Mouse (Mus musculus): ENCODE data around the gene B3gnt9. TPM values are rescaled to one million over a fixed set of nuclear protein-coding genes. Genes with fewer than 3 reads are reported as not detected.
"Not testable (repeated sequence)": the region's sequence is repeated elsewhere in the genome, so short reads cannot be mapped to it uniquely, and the experiment has no call there.

B3gnt9 gene
- polyA plus RNA-seq, 1 experiment from 2014 or later = 3.8 TPM

- 29% methylated on average over 20 of the region's 20 CpGs for WGBS
Observed at GRCm38 (mm10) chr8:105253766-105254151, 1.2 kb downstream of the B3gnt9 start.

GRCm38 (mm10) chr8:105252680-105253537, 2.0 kb downstream of the B3gnt9 start:
- H3K36me3 ChIP-seq (ENCODE audit: control insufficient read depth, insufficient read depth) = peaks cover 12% of the 10 kb centered on the region
- H3K4me3 ChIP-seq (replicated peaks; ENCODE audit: low read length) = no peak overlapping the region
- peaks cover 11% of the 10 kb centered on the region for H3K27me3 ChIP-seq (replicated peaks; ENCODE audit: control insufficient read depth, insufficient read depth, low read length)
- peaks cover 10% of the 10 kb centered on the region for H3K4me1 ChIP-seq (replicated peaks; ENCODE audit: control insufficient read depth, insufficient read depth, low read length)
- H3K9ac ChIP-seq (replicated peaks; ENCODE audit: low read depth, low read length) = no peak overlapping the region
- H3K9me3 ChIP-seq (ENCODE audit: control insufficient read depth, low read length) = no peaks in the 10 kb centered on the region
- WGBS = 91% methylated on average over 10 of the region's 10 CpGs
- ATAC-seq = no peak
- H3K4me2 ChIP-seq (ENCODE audit: low read length) = no peak overlapping the region
- H3K27ac ChIP-seq (ENCODE audit: low read length) = no peak overlapping the region

More at GRCm38 (mm10) chr8:105253766-105254151, 1.2 kb downstream of the B3gnt9 start:
- peak; percentile 39 for ATAC-seq
- H3K4me1 ChIP-seq (replicated peaks; ENCODE audit: control insufficient read depth, insufficient read depth, low read length) = peaks cover 11% of the 10 kb centered on the region
- no peak overlapping the region for H3K27ac ChIP-seq (ENCODE audit: low read length)
- H3K4me3 ChIP-seq (replicated peaks; ENCODE audit: low read length) = peak overlapping the region; percentile 64
- peak overlapping the region; percentile 98 for H3K4me2 ChIP-seq (ENCODE audit: low read length)
- H3K27me3 ChIP-seq (replicated peaks; ENCODE audit: control insufficient read depth, insufficient read depth, low read length) = peaks cover 20% of the 10 kb centered on the region
- no peaks in the 10 kb centered on the region for H3K9me3 ChIP-seq (ENCODE audit: control insufficient read depth, low read length)
- peak overlapping the region; percentile 78 for H3K9ac ChIP-seq (replicated peaks; ENCODE audit: low read depth, low read length)
- peaks cover 9% of the 10 kb centered on the region for H3K36me3 ChIP-seq (ENCODE audit: control insufficient read depth, insufficient read depth)

- Histone ChIP-seq H3K9me3 (ENCODE audit: control insufficient read depth, low read length) (no peaks in the 10 kb centered on the region), H3K4me1 (replicated peaks; ENCODE audit: control insufficient read depth, insufficient read depth, low read length) (peaks cover 10% of the 10 kb centered on the region), H3K4me3 (replicated peaks; ENCODE audit: low read length) (no peak overlapping the region), H3K36me3 (ENCODE audit: control insufficient read depth, insufficient read depth) (peaks cover 12% of the 10 kb centered on the region), H3K27ac (ENCODE audit: low read length) (no peak overlapping the region), H3K27me3 (replicated peaks; ENCODE audit: control insufficient read depth, insufficient read depth, low read length) (0 out of 2 replicates have a peak, but pooled peaks cover 8% of the 10 kb centered on the region), H3K9ac (replicated peaks; ENCODE audit: low read depth, low read length) (no peak overlapping the region), H3K4me2 (ENCODE audit: low read length) (no peak overlapping the region)
- WGBS = 92% methylated on average over 6 of the region's 6 CpGs
- no peak for ATAC-seq
Observed at GRCm38 (mm10) chr8:105251954-105252353, 3.0 kb downstream of the B3gnt9 start.

- 95% methylated on average over 7 of the region's 7 CpGs for WGBS
- H3K36me3 ChIP-seq (ENCODE audit: control insufficient read depth, insufficient read depth) = peaks cover 22% of the 10 kb centered on the region
- H3K27me3 ChIP-seq (replicated peaks; ENCODE audit: control insufficient read depth, insufficient read depth, low read length) = no peaks in the 10 kb centered on the region
Observed at GRCm38 (mm10) chr8:105241016-105241415, 13.9 kb downstream of the B3gnt9 start.

GRCm38 (mm10) chr8:105237442-105238142, 17.4 kb downstream of the B3gnt9 start:
- H3K4me3 ChIP-seq (replicated peaks; ENCODE audit: low read length) = no peak overlapping the region
- no peak overlapping the region for H3K4me2 ChIP-seq (ENCODE audit: low read length)
- WGBS = 88% methylated on average over 14 of the region's 14 CpGs
- no peaks in the 10 kb centered on the region for H3K27me3 ChIP-seq (replicated peaks; ENCODE audit: control insufficient read depth, insufficient read depth, low read length)
- no peaks in the 10 kb centered on the region for H3K4me1 ChIP-seq (replicated peaks; ENCODE audit: control insufficient read depth, insufficient read depth, low read length)
- H3K9ac ChIP-seq (replicated peaks; ENCODE audit: low read depth, low read length) = no peak overlapping the region
- no peak for ATAC-seq
- no peak overlapping the region for H3K27ac ChIP-seq (ENCODE audit: low read length)
- H3K9me3 ChIP-seq (ENCODE audit: control insufficient read depth, low read length) = no peaks in the 10 kb centered on the region
- H3K36me3 ChIP-seq (ENCODE audit: control insufficient read depth, insufficient read depth) = peaks cover 22% of the 10 kb centered on the region

More at GRCm38 (mm10) chr8:105241016-105241415, 13.9 kb downstream of the B3gnt9 start:
- Histone ChIP-seq H3K4me1 (replicated peaks; ENCODE audit: control insufficient read depth, insufficient read depth, low read length) (no peaks in the 10 kb centered on the region), H3K4me3 (replicated peaks; ENCODE audit: low read length) (no peak overlapping the region), H3K9ac (replicated peaks; ENCODE audit: low read depth, low read length) (no peak overlapping the region), H3K27ac (ENCODE audit: low read length) (no peak overlapping the region), H3K9me3 (ENCODE audit: control insufficient read depth, low read length) (no peaks in the 10 kb centered on the region), H3K4me2 (ENCODE audit: low read length) (no peak overlapping the region)
- no peak for ATAC-seq

GRCm38 (mm10) chr8:105235206-105235605, 19.7 kb downstream of the B3gnt9 start:
- H3K4me3 ChIP-seq (replicated peaks; ENCODE audit: low read length) = no peak overlapping the region
- no peak overlapping the region for H3K4me2 ChIP-seq (ENCODE audit: low read length)
- H3K27ac ChIP-seq (ENCODE audit: low read length) = no peak overlapping the region
- H3K4me1 ChIP-seq (replicated peaks; ENCODE audit: control insufficient read depth, insufficient read depth, low read length) = no peaks in the 10 kb centered on the region
- H3K9ac ChIP-seq (replicated peaks; ENCODE audit: low read depth, low read length) = no peak overlapping the region
- no peak for ATAC-seq
- peaks cover 12% of the 10 kb centered on the region for H3K36me3 ChIP-seq (ENCODE audit: control insufficient read depth, insufficient read depth)
- 84% methylated on average over 1 of the region's 1 CpGs for WGBS
- H3K9me3 ChIP-seq (ENCODE audit: control insufficient read depth, low read length) = no peaks in the 10 kb centered on the region
- H3K27me3 ChIP-seq (replicated peaks; ENCODE audit: control insufficient read depth, insufficient read depth, low read length) = no peaks in the 10 kb centered on the region

- ATAC-seq = no peak
- Histone ChIP-seq H3K4me1 (replicated peaks; ENCODE audit: control insufficient read depth, insufficient read depth, low read length) (no peaks in the 10 kb centered on the region), H3K36me3 (ENCODE audit: control insufficient read depth, insufficient read depth) (0 out of 2 replicates have a peak, but pooled peaks cover 3% of the 10 kb centered on the region), H3K4me3 (replicated peaks; ENCODE audit: low read length) (no peak overlapping the region), H3K4me2 (ENCODE audit: low read length) (no peak overlapping the region), H3K27ac (ENCODE audit: low read length) (no peak overlapping the region), H3K9ac (replicated peaks; ENCODE audit: low read depth, low read length) (no peak overlapping the region), H3K27me3 (replicated peaks; ENCODE audit: control insufficient read depth, insufficient read depth, low read length) (no peaks in the 10 kb centered on the region), H3K9me3 (ENCODE audit: control insufficient read depth, low read length) (no peaks in the 10 kb centered on the region)
- WGBS = 80% methylated on average over 1 of the region's 1 CpGs
Observed at GRCm38 (mm10) chr8:105233126-105233935, 21.6 kb downstream of the B3gnt9 start.

- not testable (repeated sequence) for H3K4me3 ChIP-seq (replicated peaks; ENCODE audit: low read length); H3K27ac ChIP-seq (ENCODE audit: low read length); H3K4me1 ChIP-seq (replicated peaks; ENCODE audit: control insufficient read depth, insufficient read depth, low read length); ATAC-seq; H3K9ac ChIP-seq (replicated peaks; ENCODE audit: low read depth, low read length); H3K9me3 ChIP-seq (ENCODE audit: control insufficient read depth, low read length); H3K27me3 ChIP-seq (replicated peaks; ENCODE audit: control insufficient read depth, insufficient read depth, low read length); H3K36me3 ChIP-seq (ENCODE audit: control insufficient read depth, insufficient read depth); H3K4me2 ChIP-seq (ENCODE audit: low read length)
- 95% methylated on average over 4 of the region's 4 CpGs for WGBS
Observed at GRCm38 (mm10) chr8:105232321-105232693, 22.6 kb downstream of the B3gnt9 start.
